Mouse (Mus musculus): ENCODE results near the gene Gpm6b. TPM values are rescaled to one million over a fixed set of nuclear protein-coding genes. Genes with fewer than 3 reads are reported as not detected.
A peak's percentile ranks its signal among the peaks of the same experiment; 100 is the strongest.

Gpm6b gene
- polyA plus RNA-seq, 1 experiment from 2014 or later, result 271 TPM

DNA sequence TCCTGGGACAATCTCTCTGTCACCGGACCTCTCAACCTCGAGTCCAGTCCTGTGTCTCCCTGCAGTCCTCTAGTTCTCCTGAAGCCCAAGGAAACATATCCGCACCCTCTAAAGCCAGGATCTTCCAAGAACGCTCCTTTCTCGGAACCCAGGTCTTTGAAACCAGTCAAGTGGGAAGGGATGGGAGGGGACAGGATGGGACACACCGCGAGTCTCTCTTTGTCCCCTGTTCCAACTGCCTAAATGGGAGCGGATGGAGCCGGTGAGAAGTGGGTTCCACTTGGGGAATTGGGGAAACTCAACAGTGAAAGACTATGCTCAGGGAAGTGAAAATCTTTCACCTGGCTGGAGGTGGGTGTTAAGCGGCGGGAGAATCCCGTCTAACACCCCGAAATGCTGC is 809 bp downstream of the Gpm6b start:
- Histone ChIP-seq H3K4me3 (replicated peaks) (peak overlapping the region; percentile 57), H3K9me3 (no peaks in the 10 kb centered on the region), H3K27ac (peak overlapping the region; percentile 25; the same call in 1 of the 2 replicates), H3K36me3 (no peaks in the 10 kb centered on the region), H3K4me1 (replicated peaks) (no peaks in the 10 kb centered on the region), H3K9ac (replicated peaks) (peak overlapping the region; percentile 76), H3K27me3 (peaks cover 37% of the 10 kb centered on the region), H3K4me2 (replicated peaks) (peak overlapping the region; percentile 82)
- ATAC-seq, result peak; percentile 25; the same call in 1 of the 2 replicates
- 33% methylated on average over 13 of the region's 13 CpGs for WGBS

DNA sequence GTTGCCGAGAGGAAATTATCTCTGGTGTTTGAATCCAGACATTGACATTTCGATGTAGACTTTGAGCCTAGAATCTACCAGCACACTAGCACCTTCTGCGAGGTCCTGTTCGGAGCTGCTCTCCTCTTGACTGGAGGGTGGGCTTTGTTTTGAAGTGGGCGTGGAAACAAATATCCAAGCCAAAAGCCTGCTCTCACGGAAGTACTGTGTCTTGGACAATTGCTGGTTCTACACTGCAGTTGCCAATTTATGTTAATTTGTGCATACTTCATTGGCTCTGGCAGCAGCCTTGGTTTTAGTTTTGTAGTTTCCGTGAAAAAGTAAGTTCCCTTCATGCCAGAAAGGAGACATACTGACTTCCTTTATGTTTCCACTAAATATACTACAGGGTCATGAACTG is 2.0 kb downstream of the Gpm6b start:
- no peaks in the 10 kb centered on the region for H3K36me3 ChIP-seq
- no peak overlapping the region for H3K9ac ChIP-seq (replicated peaks)
- ATAC-seq, result no peak
- H3K4me3 ChIP-seq (replicated peaks), result no peak overlapping the region
- H3K4me2 ChIP-seq (replicated peaks), result peak overlapping the region; percentile 2; the same call in 1 of the 2 replicates
- no peak overlapping the region for H3K27ac ChIP-seq
- no peaks in the 10 kb centered on the region for H3K9me3 ChIP-seq
- WGBS, result 66% methylated on average over 7 of the region's 7 CpGs
- peaks cover 37% of the 10 kb centered on the region for H3K27me3 ChIP-seq
- H3K4me1 ChIP-seq (replicated peaks), result no peaks in the 10 kb centered on the region

DNA sequence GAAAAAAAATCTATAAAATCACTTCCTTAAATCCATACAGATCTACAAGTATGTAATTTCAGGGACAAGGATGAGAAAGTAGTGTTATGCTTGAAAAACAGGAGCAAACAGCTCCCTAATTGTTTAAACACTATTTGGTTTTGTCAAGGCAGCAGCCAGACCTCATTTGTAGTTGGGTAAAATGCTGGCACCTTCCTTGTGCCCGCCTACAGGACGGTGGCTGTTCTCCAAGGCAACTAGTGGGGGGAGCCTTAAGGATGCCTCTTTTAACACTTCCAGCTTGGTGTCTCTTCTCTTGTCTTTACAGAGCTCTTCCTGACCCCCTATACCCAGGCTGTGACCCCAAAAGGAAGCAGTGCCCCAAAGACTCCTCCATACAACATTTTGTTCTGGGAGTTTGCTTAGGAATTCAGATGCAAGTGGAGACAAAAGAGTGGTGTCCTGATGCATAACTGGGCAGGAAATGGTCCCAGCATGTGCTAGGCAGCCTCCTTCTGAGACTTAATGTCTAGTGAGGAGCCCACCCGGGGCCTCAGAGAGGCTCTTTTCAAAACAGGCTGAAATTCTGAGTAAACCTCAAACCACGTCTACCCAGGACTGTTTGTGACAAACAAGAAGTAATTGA is 4.7 kb downstream of the Gpm6b start:
- Histone ChIP-seq H3K9me3 (no peaks in the 10 kb centered on the region), H3K27ac (no peak overlapping the region), H3K36me3 (no peaks in the 10 kb centered on the region), H3K4me3 (replicated peaks) (no peak overlapping the region), H3K4me2 (replicated peaks) (no peak overlapping the region), H3K9ac (replicated peaks) (no peak overlapping the region), H3K27me3 (peaks cover 17% of the 10 kb centered on the region), H3K4me1 (replicated peaks) (no peaks in the 10 kb centered on the region)
- 57% methylated on average over 4 of the region's 4 CpGs for WGBS
- no peak for ATAC-seq

DNA sequence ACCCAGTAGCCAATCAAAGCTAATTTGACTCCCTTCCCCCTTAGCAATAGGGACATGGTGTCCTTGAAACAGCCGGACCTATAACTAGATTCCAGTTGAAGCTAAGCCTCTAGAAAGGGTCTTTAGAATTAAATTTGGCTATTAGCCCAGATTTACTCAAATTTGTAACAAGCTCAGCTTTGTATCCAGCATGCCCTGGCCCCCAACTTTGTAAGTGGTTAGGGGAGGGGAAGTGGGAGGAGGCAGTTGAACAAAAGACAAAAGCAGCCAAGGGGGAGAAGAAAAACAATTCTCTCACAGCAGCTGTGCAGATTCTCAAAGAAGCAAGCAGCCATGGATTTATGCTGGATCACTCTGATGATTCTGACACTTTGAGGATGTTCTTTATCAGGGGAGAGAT is 32.8 kb downstream of the Gpm6b start:
- Histone ChIP-seq H3K4me1 (replicated peaks) (peaks cover 10% of the 10 kb centered on the region), H3K4me2 (replicated peaks) (no peak overlapping the region), H3K27me3 (peaks cover 8% of the 10 kb centered on the region; the same call in 1 of the 2 replicates), H3K27ac (peak overlapping the region; percentile 62), H3K9ac (replicated peaks) (no peak overlapping the region), H3K4me3 (replicated peaks) (no peak overlapping the region), H3K36me3 (no peaks in the 10 kb centered on the region), H3K9me3 (no peaks in the 10 kb centered on the region)
- ATAC-seq, result peak; percentile 88
- 26% methylated on average over 1 of the region's 1 CpGs for WGBS

DNA sequence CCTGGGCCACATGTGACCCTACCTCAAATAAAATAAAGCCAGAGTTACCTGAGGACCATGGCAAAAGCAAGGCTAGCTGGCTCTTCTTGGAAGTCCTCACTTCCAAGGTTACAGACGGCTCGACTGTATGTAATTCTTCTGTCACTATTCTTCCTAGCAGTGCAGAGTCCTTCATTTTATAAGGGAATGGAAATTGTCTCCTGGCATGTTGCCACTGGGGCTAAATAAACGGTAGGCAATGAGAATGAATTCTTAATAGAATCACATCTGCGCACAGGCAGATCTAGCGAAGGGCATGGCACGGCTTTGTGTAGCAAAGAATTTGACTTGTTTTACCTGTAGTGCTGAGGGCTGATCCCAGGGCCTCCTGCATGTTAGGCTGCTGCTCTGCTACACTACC is 33.9 kb downstream of the Gpm6b start:
- Histone ChIP-seq H3K27ac (no peak overlapping the region), H3K36me3 (no peaks in the 10 kb centered on the region), H3K9me3 (no peaks in the 10 kb centered on the region), H3K4me2 (replicated peaks) (no peak overlapping the region), H3K9ac (replicated peaks) (no peak overlapping the region), H3K4me3 (replicated peaks) (no peak overlapping the region), H3K27me3 (peaks cover 10% of the 10 kb centered on the region; the same call in 1 of the 2 replicates), H3K4me1 (replicated peaks) (peaks cover 10% of the 10 kb centered on the region)
- ATAC-seq, result no peak
- WGBS, result 67% methylated on average over 6 of the region's 6 CpGs

DNA sequence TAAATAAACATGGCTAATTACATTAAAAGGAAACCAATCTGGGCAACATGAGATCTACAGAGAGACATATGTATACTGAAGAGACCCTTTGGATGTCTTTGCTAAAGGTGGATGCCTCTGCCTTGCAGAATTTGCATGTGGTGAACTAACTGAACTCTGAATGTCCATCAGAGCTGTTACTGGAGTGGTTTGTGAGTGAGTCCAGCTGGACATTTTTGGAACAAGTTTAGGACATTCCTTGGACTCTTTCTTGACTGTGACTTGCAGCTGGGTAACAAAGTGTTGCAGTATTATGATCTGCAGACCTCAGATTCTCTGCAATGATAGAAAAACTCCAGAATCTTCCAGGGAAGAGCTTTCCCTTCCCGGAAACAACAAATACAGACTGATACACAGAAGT is 41.1 kb downstream of the Gpm6b start:
- Histone ChIP-seq H3K9ac (replicated peaks) (no peak overlapping the region), H3K4me2 (replicated peaks) (no peak overlapping the region), H3K9me3 (no peaks in the 10 kb centered on the region), H3K27me3 (peaks cover 8% of the 10 kb centered on the region; the same call in 1 of the 2 replicates), H3K4me3 (replicated peaks) (no peak overlapping the region), H3K36me3 (no peaks in the 10 kb centered on the region), H3K27ac (no peak overlapping the region), H3K4me1 (replicated peaks) (no peaks in the 10 kb centered on the region)
- ATAC-seq, result no peak
- 95% methylated on average over 1 of the region's 1 CpGs for WGBS

DNA sequence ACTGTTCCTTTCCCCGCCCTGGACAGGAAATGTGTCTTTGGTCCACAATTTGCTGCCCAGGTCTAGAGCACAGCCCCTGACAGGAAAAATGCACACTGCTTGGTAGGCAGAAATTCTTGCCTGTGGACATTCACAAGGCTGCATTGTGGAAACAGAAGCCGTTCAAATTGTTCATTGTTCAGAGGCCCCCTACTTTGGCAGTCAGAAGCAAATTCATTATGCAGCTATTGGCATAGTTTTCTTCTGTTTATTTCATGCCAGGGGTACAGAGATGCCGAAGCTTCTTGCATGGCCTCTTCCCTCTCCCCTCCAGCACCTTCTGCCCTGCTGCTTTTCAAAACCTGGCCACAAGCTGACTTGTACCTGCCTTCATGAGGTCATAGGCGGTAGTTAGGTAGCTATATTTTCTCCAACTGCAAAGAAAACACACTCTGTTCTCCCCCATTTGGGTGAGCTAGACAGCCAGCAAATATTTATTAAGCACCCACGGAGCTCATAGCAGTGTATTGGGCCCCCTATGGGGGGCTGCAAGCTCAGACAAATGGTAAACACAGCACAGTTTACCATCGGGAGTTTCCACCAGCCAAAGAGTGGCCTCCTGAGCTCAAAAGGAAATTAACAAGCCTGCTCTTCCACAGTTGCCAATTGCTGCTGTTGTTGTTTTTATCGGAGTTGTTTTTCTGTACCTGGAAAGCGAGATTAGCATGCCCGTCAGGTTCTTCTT is 48.2 kb downstream of the Gpm6b start:
- Histone ChIP-seq H3K27me3 (peaks cover 32% of the 10 kb centered on the region; the same call in 1 of the 2 replicates), H3K27ac (peak overlapping the region; percentile 68), H3K4me3 (replicated peaks) (no peak overlapping the region), H3K9ac (replicated peaks) (no peak overlapping the region), H3K4me2 (replicated peaks) (no peak overlapping the region), H3K36me3 (no peaks in the 10 kb centered on the region), H3K9me3 (no peaks in the 10 kb centered on the region), H3K4me1 (replicated peaks) (peaks cover 12% of the 10 kb centered on the region; the same call in 1 of the 2 replicates)
- WGBS, result 59% methylated on average over 9 of the region's 9 CpGs
- ATAC-seq, result peak; percentile 48; the same call in 1 of the 2 replicates

DNA sequence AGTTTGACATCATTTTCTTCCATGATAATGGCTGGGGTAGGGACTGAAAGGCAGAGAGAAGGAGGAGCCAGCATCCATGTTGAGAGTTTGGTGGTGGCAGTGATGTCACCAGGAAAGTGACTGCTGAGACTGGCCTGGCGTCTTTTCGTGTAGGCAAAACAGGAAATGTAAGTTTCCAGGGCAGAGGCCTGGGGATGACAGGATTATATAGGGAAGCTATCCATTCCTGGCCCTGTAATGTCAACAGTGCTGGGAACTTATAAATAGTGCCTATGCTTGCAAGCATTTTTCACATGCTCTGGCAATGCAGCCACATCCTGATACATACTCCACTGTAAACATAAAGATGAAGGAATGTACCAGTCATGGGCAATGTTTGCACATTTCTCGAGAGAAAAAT is 52.6 kb downstream of the Gpm6b start:
- Histone ChIP-seq H3K27me3 (peaks cover 34% of the 10 kb centered on the region; the same call in 1 of the 2 replicates), H3K4me1 (replicated peaks) (peaks cover 12% of the 10 kb centered on the region; the same call in 1 of the 2 replicates), H3K27ac (no peak overlapping the region; the same call in 1 of the 2 replicates), H3K9me3 (no peaks in the 10 kb centered on the region), H3K4me3 (replicated peaks) (no peak overlapping the region), H3K4me2 (replicated peaks) (no peak overlapping the region), H3K36me3 (no peaks in the 10 kb centered on the region), H3K9ac (replicated peaks) (no peak overlapping the region)
- ATAC-seq, result no peak
- 78% methylated on average over 3 of the region's 3 CpGs for WGBS

DNA sequence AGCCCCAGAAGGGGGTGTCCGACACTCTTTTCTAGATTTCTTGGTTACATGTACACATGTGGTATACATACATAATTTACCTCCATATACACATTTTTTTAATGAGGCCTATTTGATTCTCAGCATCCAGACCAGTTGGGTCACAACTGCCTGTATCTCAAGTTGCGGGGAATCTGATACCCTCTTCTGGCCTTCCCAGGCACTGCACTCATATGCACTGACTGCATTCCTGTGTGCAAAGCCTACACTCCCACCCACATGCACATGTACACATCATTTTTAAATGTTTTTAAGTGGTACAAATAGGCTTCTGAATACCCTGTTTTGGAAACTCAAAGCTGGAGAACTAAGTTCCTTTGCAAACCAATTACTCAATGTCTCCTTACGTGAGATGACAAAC is 54.8 kb downstream of the Gpm6b start:
- H3K9me3 ChIP-seq, result no peaks in the 10 kb centered on the region
- 97% methylated on average over 3 of the region's 3 CpGs for WGBS

DNA sequence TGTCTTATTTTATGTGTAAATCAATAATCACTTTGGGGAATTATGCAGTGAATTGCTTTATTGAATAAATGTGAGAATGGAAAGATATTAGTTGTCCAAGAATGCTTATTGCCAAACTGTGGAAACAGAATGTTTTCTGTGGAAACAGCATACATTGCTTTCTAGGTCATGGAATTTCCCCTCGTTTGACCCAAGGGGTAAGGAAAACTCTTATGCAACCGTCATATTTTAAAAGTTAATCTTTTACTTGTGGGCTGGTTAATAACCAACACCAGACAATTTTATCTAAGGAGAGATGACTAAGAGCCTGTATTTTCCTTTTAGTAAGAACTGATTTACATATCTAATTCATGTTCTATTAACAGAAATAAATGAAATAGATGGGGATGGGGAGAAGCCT is 64.1 kb downstream of the Gpm6b start:
- H3K4me1 ChIP-seq (replicated peaks), result no peaks in the 10 kb centered on the region
- H3K9ac ChIP-seq (replicated peaks), result no peak overlapping the region
- no peaks in the 10 kb centered on the region for H3K9me3 ChIP-seq
- H3K4me3 ChIP-seq (replicated peaks), result no peak overlapping the region
- H3K27me3 ChIP-seq, result peaks cover 39% of the 10 kb centered on the region
- no peak overlapping the region for H3K27ac ChIP-seq
- no peak overlapping the region for H3K4me2 ChIP-seq (replicated peaks)
- ATAC-seq, result no peak
- WGBS, result 84% methylated on average over 2 of the region's 2 CpGs
- no peaks in the 10 kb centered on the region for H3K36me3 ChIP-seq

More for the DNA sequence above, 54.8 kb downstream of the Gpm6b start:
- H3K36me3 ChIP-seq, result no peaks in the 10 kb centered on the region
- no peaks in the 10 kb centered on the region for H3K4me1 ChIP-seq (replicated peaks)
- H3K4me2 ChIP-seq (replicated peaks), result no peak overlapping the region
- H3K9ac ChIP-seq (replicated peaks), result no peak overlapping the region
- no peak overlapping the region for H3K27ac ChIP-seq
- no peak overlapping the region for H3K4me3 ChIP-seq (replicated peaks)
- ATAC-seq, result no peak
- peaks cover 40% of the 10 kb centered on the region; the same call in 1 of the 2 replicates for H3K27me3 ChIP-seq

DNA sequence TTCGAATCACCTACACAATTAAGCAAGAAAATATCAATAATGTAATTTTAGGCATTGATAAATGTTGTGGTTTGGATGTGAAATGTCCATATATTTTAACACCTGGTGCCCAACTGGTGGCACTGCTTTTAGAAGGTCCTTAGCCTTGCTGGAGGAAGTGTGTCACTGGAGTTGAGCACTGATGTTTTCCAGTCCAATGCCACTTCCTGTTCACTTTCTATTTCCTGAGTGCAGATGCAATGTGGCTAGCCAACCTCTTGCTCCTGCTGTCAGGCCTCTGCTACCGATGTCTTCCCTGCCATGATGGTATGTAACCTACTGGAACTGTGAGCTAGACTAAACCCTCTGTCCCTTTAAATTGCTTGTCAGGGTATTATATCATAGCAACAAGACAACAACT is 65.6 kb downstream of the Gpm6b start:
- no peak for ATAC-seq
- Histone ChIP-seq H3K4me3 (replicated peaks) (no peak overlapping the region), H3K4me2 (replicated peaks) (no peak overlapping the region), H3K27me3 (peaks cover 50% of the 10 kb centered on the region), H3K36me3 (no peaks in the 10 kb centered on the region), H3K4me1 (replicated peaks) (no peaks in the 10 kb centered on the region), H3K9me3 (no peaks in the 10 kb centered on the region), H3K27ac (no peak overlapping the region), H3K9ac (replicated peaks) (no peak overlapping the region)
- WGBS, result 88% methylated on average over 2 of the region's 2 CpGs

DNA sequence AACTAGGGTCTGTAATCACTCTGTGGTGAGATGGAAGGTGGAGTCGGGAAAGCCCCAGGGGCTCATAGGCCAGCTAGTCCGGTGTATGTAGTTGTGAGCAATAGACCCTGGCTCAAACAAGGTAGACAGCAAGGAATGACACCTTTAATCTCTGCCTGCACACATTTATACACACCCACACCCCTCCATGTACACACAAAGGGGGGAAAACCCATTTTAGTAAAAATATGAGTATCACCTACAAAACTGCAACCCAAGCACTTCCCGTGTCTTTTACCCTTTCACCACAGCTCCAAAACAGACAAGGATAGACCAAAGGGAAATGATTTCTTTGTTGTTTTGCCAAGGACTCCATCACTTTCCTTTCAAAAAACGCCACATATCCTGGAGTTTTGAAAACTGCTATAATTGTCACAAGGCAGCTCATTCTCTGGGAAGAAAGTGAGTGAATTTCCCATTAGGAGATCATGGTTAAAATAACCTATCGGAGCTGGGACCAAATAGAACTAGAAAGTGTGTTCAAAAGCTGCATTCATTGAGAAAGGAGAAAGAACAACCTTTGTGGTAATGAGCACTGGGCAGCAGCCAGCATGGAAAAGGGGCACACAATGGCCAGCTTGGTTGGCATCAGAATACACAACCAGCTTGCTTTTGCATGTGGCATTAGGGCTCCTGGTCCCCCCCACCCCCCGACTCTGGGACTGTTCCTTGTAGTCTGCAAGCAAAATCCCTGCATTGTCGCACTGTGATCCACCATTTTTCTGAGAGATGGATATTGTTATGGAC is 68.9 kb downstream of the Gpm6b start:
- Histone ChIP-seq H3K4me1 (replicated peaks) (no peaks in the 10 kb centered on the region), H3K9me3 (no peaks in the 10 kb centered on the region), H3K27me3 (peaks cover 38% of the 10 kb centered on the region; the same call in 1 of the 2 replicates), H3K36me3 (no peaks in the 10 kb centered on the region), H3K4me3 (replicated peaks) (no peak overlapping the region), H3K4me2 (replicated peaks) (no peak overlapping the region), H3K27ac (0 out of 2 replicates have a peak overlapping the region, but pooled peaks have one; percentile 39), H3K9ac (replicated peaks) (no peak overlapping the region)
- 84% methylated on average over 7 of the region's 7 CpGs for WGBS
- ATAC-seq, result 0 out of 2 replicates have a peak, but pooled peaks have one; percentile 40
